Mouse (Mus musculus) lung, postnatal 0 days (tissue): ENCODE results near the gene Elmo1. TPM values are rescaled to one million over a fixed set of nuclear protein-coding genes. Genes with fewer than 3 reads are reported as not detected.

Source experiments
- ATAC-seq: fragments of 200-750 bp; cut with Nextera tagmentation; 2 replicates; pipeline ENCODE4 v1.8.0; 2017; ENCODE audit warnings: moderate library complexity
- DNase-seq: peaks from one replicate; pipeline ENCODE4 v3.0.0-alpha.2; 2016; ENCODE audit warnings: low spot score
- H3K27ac ChIP-seq: fragments of 300-500 bp; sonication (generic); 2 replicates; pipeline ENCODE4 v1.5.1; 2014; ENCODE audit warnings: antibody characterized with exemption, mild to moderate bottlenecking, low read length, mixed read lengths
- H3K27me3 ChIP-seq: fragments of 300-500 bp; sonication (generic); replicated peaks from 2 replicates; pipeline ENCODE4 v1.6.1; 2014; ENCODE audit warnings: low read length, mixed read lengths; ENCODE audit not compliant: insufficient read depth
- H3K36me3 ChIP-seq: fragments of 300-500 bp; sonication (generic); 2 replicates; pipeline ENCODE4 v1.6.1; 2014; ENCODE audit warnings: low read length, mixed read lengths; ENCODE audit not compliant: insufficient read depth
- H3K4me1 ChIP-seq: fragments of 300-500 bp; sonication (generic); 2 replicates; pipeline ENCODE4 v1.6.1; 2014; ENCODE audit warnings: antibody characterized with exemption, low read depth, low read length, mixed read lengths; ENCODE audit not compliant: insufficient read depth
- H3K4me2 ChIP-seq: fragments of 300-500 bp; sonication (generic); replicated peaks from 2 replicates; pipeline ENCODE4 v1.6.1; 2014; ENCODE audit warnings: low read depth, mild to moderate bottlenecking, low read length, moderate library complexity, mixed read lengths
- H3K4me3 ChIP-seq: fragments of 300-500 bp; sonication (generic); 2 replicates; pipeline ENCODE4 v1.5.1; 2014; ENCODE audit warnings: low read depth, low read length
- H3K9ac ChIP-seq: fragments of 300-500 bp; sonication (generic); replicated peaks from 2 replicates; pipeline ENCODE4 v1.6.1; 2014; ENCODE audit warnings: low read depth, mild to moderate bottlenecking
- H3K9me3 ChIP-seq: fragments of 300-500 bp; sonication (generic); 2 replicates; pipeline ENCODE4 v1.6.1; 2016; ENCODE audit warnings: low read length, mixed read lengths
- CTCF ChIP-seq: IDR thresholded peaks from 2 replicates; pipeline ENCODE4 v1.5.1; 2016; ENCODE audit warnings: antibody characterized with exemption, mild to moderate bottlenecking
- EP300 ChIP-seq: IDR thresholded peaks from 2 replicates; pipeline ENCODE4 v1.6.1; 2016; ENCODE audit warnings: antibody characterized with exemption, mild to moderate bottlenecking, control low read depth
- WGBS: fragments of 180-500 bp; shearing (Covaris S2); extraction: QIAGEN DNeasy Blood & Tissue Kit; methylation state at CpG from one replicate; pipeline ENCODE4 v1.1.7; 2014; 5-methylcytosine and 5-hydroxymethylcytosine counted together
- polyA plus RNA-seq: library from polyadenylated mRNA; unstranded; fragments of >200 nt; fragmentation: Nextera tagmentation; extraction: Ambion mirVana; gene quantifications from 2 replicates; pipeline ENCODE4 v1.2.1, GENCODE M21; 2015

Elmo1 gene
- polyA plus RNA-seq, 1 experiment from 2014 or later = 20.8 TPM

DNA sequence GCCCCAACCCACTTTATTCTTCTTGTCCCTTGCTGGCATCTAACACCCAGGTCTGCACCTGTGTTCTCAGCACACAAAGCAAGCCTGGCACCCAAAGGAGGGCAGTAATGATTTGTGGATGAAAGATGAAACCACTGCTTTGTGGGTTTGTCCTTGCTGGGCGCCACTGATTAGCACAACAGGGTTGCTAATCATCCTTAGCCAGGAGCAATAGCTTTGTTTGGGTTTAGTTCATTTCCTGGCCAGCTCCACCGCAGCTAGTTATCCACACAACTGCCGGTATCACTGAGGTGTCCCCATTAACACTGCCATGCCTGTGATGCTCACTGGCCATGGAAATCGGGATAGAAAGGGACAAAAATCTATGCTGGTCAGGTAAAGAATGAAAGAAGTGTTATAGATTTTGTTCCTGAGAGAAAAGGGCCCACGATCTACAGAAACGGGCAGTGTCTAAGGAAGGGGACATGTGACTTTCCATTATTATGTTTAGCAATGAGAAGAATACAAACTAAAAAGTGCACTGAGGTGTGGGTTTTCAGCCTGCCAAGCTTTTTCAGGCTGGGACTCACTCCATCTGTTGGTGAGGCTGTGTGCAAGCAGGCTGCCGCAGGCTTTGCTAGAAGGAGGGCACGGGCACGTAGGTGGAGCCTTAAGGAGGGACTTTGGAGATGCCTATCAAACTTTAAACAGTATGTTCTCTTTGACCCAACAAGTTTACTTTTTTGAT lies 93.3 kb downstream of the Elmo1 start:
- peak overlapping the region; percentile 48 for H3K27ac ChIP-seq
- H3K27me3 ChIP-seq = no peaks in the 10 kb centered on the region
- H3K4me3 ChIP-seq = no peak overlapping the region
- no peak overlapping the region for H3K9ac ChIP-seq
- TF ChIP-seq EP300 (no peak), CTCF (peak; percentile 70)
- H3K4me1 ChIP-seq = peaks cover 23% of the 10 kb centered on the region; the same call in 1 of the 2 replicates
- ATAC-seq = peak; percentile 39; the same call in 1 of the 2 replicates
- 16% methylated on average over 9 of the region's 9 CpGs for WGBS
- no peak overlapping the region for H3K4me2 ChIP-seq
- DNase-seq = peak; percentile 63
- no peaks in the 10 kb centered on the region for H3K36me3 ChIP-seq
- H3K9me3 ChIP-seq = no peaks in the 10 kb centered on the region

DNA sequence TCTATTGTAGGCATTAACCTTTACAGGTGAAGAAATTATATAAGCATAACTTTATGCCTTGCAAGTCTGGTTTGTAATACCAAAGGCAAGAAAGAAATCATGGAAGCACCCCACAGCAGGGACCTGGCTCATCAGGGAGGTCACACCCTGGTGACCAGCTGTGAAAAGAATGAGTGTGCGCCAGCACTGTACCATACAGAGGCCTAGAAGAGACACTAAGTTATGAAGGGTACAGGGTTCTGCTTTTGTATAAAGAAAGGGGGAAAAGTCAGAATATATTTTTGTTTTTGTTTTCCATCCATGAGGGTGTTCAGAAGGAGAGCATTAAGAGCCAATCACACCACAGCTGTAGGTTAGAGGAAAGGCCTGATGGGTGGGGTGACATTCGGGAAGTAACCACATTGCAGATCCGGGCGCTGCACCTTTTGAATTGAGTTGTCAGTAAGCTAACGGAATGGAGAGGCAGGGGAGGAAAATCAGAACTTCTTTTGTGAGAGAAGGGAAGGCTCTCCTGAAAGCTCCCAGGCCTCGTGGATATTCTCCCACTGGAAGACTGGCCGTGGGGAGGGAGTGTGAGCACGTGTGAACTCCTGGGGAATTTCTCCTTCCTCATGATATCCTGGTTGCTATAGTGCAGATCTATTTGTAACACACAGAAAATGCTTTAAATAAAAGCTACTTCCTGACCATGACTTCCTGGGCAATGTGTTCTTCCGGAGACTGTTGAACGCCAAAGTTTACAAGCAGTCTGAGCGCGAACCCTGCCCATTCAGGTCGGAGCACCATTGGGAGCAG lies 94.0 kb downstream of the Elmo1 start:
- Histone ChIP-seq H3K27me3 (no peaks in the 10 kb centered on the region), H3K4me2 (peak overlapping the region; percentile 43; the same call in 1 of the 2 replicates), H3K9me3 (no peaks in the 10 kb centered on the region), H3K36me3 (0 out of 2 replicates have a peak, but pooled peaks cover 4% of the 10 kb centered on the region), H3K27ac (peak overlapping the region; percentile 63), H3K4me1 (peaks cover 23% of the 10 kb centered on the region; the same call in 1 of the 2 replicates), H3K9ac (no peak overlapping the region), H3K4me3 (0 out of 2 replicates have a peak overlapping the region, but pooled peaks have one; percentile 6)
- WGBS = 51% methylated on average over 13 of the region's 13 CpGs
- ATAC-seq (peak; percentile 43), DNase-seq (peak; percentile 61)
- TF ChIP-seq CTCF (peak; percentile 51), EP300 (peak; percentile 60)

DNA sequence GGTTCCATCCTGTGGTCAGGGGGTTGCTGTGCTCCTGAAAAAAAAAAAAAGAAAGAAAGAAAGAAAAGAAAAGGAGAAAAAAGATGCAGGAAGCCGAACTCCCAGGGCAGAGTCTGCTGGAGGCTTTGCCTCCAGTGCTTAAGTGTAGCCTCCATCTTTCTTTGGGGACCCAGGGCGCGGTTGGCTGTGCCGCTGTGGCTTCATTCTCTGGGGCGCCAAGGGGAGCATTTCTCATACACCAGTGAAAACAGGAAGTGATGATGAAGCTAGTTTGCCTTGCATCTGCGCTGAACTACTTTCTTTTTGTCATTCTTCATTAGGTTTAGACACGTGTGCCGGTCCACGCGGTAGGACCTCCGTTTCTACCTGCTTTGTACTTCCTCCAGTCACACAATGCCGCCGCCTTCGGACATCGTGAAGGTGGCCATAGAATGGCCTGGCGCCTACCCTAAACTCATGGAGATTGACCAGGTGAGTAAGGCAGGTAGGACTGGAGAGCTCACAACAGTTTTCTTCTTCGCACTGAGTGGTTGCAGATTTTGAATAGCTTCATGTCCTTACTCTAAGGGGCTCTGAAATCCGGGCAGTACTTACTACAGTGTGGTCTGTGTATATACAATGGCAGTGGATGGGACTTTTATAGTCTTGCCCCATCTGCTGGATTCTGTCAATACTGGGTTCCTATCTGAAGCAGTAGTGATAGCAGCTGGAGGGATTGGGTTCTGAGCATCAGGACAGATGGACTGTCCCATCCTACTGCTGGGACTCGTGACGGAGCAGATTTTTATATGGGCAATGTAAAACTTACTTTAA lies 94.8 kb downstream of the Elmo1 start:
- no peaks in the 10 kb centered on the region for H3K27me3 ChIP-seq
- H3K4me1 ChIP-seq = peaks cover 23% of the 10 kb centered on the region; the same call in 1 of the 2 replicates
- 69% methylated on average over 20 of the region's 20 CpGs for WGBS
- no peaks in the 10 kb centered on the region for H3K9me3 ChIP-seq
- peak overlapping the region; percentile 63; the same call in 1 of the 2 replicates for H3K27ac ChIP-seq
- H3K36me3 ChIP-seq = 0 out of 2 replicates have a peak, but pooled peaks cover 11% of the 10 kb centered on the region
- H3K4me3 ChIP-seq = 0 out of 2 replicates have a peak overlapping the region, but pooled peaks have one; percentile 6
- DNase-seq = peak; percentile 70
- peak overlapping the region; percentile 43 for H3K4me2 ChIP-seq
- no peak overlapping the region for H3K9ac ChIP-seq
- 0 out of 2 replicates have a peak, but pooled peaks have one; percentile 5 for TF ChIP-seq EP300
- TF ChIP-seq CTCF = peak; percentile 24
- ATAC-seq = no peak

DNA sequence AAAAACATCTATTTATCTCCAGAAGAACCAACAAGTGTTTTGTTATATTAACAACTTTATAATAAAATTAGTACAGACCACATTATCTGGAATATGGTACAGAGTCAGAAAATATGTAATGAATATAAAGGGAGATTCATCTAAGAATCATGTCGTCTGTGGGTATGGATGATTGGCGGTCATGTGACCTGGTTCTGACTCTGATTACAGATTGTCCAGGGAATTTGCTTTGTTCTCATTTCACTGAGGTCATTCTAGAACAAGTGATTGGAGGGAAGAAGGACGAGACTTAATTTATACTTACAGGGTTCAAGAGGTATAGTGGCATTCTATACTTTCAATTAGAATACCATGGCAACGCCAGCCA lies 95.4 kb downstream of the Elmo1 start:
- H3K9ac ChIP-seq = no peak overlapping the region
- DNase-seq (no peak), ATAC-seq (no peak)
- H3K4me2 ChIP-seq = no peak overlapping the region
- WGBS = 77% methylated on average over 4 of the region's 4 CpGs
- TF ChIP-seq CTCF = no peak
- no peaks in the 10 kb centered on the region for H3K9me3 ChIP-seq
- no peaks in the 10 kb centered on the region for H3K27me3 ChIP-seq
- 0 out of 2 replicates have a peak, but pooled peaks cover 11% of the 10 kb centered on the region for H3K36me3 ChIP-seq
- no peak overlapping the region; the same call in 1 of the 2 replicates for H3K27ac ChIP-seq
- H3K4me1 ChIP-seq = peaks cover 17% of the 10 kb centered on the region; the same call in 1 of the 2 replicates
- H3K4me3 ChIP-seq = no peak overlapping the region

DNA sequence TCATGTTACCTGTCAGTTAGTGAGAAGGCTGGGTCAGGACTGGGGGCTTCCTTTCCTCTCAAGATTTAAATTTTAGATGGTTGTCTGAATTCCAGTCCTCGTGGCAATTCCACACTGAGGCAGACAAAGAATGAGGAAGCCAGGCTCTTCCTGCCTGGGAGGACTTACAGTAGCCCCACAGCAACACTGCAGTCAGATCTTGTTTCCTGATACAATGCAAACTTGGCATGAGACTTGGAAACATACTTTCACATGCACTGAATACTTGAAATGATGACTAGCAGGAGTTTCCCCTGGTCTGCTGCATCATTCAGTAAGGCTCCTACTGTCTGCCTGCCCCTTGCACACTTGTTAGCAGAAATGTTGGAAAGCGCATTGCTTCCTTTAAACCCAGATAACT lies 97.3 kb downstream of the Elmo1 start:
- H3K36me3 ChIP-seq = 0 out of 2 replicates have a peak, but pooled peaks cover 11% of the 10 kb centered on the region
- TF ChIP-seq CTCF (no peak), EP300 (no peak)
- H3K9me3 ChIP-seq = no peaks in the 10 kb centered on the region
- H3K9ac ChIP-seq = no peak overlapping the region
- peaks cover 9% of the 10 kb centered on the region; the same call in 1 of the 2 replicates for H3K4me1 ChIP-seq
- no peak overlapping the region for H3K4me3 ChIP-seq
- DNase-seq = peak; percentile 44
- H3K27me3 ChIP-seq = no peaks in the 10 kb centered on the region
- peak; percentile 34 for ATAC-seq
- WGBS = 42% methylated on average over 2 of the region's 2 CpGs
- no peak overlapping the region for H3K4me2 ChIP-seq
- H3K27ac ChIP-seq = peak overlapping the region; percentile 15; the same call in 1 of the 2 replicates
